Mouse (Mus musculus): ENCODE results near the gene Bbx. TPM values are rescaled to one million over a fixed set of nuclear protein-coding genes. Genes with fewer than 3 reads are reported as not detected.
A peak's percentile ranks its signal among the peaks of the same experiment; 100 is the strongest.

The Bbx gene
- total RNA-seq, 2 experiments from 2014 or later, result 25.2 to 30.3 TPM

DNA sequence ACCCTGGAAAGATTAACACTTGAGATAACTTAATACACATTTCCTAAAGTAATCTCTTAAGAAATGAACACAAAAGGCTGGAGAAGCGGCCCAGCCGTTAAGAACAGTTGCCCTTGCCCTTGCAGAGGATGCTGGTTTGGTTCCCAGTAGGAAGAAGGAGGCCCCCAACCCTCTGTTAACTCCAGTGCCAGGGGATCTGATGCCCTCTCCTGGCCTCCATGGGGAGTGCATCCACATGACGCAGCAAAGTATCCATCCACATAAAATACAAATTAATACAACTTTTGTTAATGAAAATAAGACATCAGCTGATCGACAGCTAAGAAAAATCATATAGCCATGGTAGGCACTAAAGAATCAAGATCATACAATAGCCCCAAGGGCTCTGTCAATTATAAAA lies 33.6 kb downstream of the Bbx start:
- DNase-seq, result peak; percentile 15

DNA sequence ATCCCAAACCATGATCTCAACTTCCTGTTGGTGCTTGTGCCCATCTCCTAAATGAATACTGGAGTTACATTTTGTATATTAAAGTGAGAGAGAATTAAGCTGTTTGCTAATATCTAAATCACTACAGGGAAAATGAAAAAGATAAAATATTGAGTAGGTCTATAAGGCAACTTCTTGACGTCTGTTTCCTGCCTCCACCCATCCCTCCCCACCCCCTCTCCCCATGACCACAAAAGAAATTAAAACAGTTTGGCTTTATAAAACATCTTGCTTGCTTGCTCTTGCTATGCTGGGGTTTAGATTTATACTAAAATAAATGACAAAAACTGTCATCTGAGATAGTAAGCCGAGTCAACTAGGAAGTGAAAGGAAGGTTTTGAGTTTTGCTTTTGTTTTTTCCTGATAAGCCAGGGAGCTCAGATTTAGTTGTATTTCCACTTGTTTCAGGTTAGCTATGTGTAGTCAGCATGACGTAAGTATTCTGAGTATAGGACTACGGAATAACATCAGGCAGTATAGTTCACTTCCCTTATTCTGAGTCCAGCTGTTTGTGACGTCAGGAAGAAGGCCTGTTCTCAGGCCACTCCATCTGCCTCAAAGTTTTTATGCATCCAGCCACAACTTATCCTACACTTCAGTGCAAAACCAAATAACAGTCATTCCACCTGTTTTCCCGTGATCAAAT lies 36.1 kb downstream of the Bbx start:
- no peak for DNase-seq

GRCm38 (mm10) chr16:50388499-50388898 lies 43.7 kb downstream of the Bbx start:
- DNase-seq, result no peak

DNA sequence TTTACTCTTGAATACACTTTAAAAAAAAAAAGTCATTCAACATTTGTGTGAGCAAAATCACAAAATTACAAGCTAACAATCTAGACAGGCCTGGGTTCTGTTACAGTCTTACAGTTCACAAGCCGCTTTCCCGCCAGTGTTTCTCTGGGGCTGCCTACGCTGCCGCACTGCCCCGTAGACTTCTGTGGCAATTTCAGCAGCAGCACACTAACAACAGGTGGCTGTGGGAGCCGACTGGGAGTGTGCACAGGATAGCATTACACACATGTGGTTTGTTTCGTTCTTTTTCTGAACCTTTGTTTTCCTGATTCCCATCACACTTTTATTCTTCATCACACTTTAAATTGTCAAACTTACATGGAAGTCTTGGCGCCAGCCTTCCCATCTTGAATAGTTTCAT lies 48.6 kb downstream of the Bbx start:
- no peak for DNase-seq

DNA sequence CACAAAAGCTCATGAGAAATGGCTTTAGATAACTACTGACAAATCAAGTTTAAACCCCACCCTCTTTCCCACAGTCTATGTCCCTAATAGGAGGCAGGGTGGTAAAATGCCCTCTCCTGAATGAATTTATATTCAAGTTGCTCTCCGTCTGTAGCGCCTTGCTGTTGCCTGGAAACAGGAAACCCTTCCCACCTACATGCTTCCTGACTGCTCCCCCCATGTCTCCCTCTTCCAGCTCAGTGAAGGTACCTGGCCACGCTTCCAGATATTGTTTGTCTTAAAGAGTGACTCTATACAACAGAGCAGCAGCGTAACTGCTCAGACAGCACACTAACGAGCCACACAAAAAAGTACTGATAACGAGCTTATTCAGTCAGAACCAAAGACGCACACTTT lies 50.8 kb downstream of the Bbx start:
- DNase-seq, result no peak

GRCm38 (mm10) chr16:50380682-50381350 lies 51.4 kb downstream of the Bbx start:
- DNase-seq, result peak; percentile 81

- no peak for DNase-seq
These were observed 52.0 kb downstream of the Bbx start for GRCm38 (mm10) chr16:50380232-50380631.

GRCm38 (mm10) chr16:50374611-50375010 lies 57.6 kb downstream of the Bbx start:
- peak; percentile 49 for DNase-seq

GRCm38 (mm10) chr16:50373685-50374084 lies 58.5 kb downstream of the Bbx start:
- DNase-seq, result no peak

- DNase-seq, result no peak
These were observed 59.6 kb downstream of the Bbx start for GRCm38 (mm10) chr16:50372543-50372942.

DNA sequence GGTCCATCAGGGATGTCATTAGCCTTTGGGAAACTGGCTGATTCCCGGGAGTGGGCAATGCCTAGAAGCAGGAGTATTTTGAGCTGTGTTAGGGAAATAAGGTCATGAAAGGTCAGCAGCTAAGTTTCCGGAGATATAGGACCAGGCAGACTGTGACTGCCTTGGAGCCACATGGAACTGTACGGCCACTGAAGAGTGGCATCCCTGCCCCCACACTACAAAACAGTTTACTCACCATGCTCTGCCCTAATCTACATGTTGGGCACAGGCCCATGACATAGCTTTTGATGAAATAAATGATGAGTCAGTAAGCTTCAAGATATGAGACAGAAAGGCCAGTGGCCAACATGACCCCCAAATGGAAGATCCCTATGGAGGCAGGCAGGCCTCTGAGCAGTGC lies 60.7 kb downstream of the Bbx start:
- DNase-seq, result no peak

DNA sequence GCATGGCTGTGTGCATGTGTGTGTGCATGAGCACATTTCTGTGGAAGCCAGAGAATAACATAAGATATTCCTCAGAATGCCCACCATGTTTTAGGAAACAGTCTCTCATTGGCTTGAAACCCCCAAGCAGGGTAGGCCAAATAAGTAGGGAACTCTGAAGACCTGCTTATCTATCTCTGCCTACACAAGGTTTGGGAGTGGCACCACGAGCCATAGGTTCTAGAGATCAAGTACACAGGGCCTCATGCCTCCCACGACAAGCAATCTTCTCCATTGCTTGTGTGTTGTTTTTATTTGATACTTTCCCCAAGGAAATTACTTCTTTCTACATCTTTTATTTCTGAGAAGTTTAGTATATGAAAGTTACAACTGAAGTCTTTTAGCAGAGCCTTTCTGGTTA lies 61.8 kb downstream of the Bbx start:
- DNase-seq, result no peak

DNA sequence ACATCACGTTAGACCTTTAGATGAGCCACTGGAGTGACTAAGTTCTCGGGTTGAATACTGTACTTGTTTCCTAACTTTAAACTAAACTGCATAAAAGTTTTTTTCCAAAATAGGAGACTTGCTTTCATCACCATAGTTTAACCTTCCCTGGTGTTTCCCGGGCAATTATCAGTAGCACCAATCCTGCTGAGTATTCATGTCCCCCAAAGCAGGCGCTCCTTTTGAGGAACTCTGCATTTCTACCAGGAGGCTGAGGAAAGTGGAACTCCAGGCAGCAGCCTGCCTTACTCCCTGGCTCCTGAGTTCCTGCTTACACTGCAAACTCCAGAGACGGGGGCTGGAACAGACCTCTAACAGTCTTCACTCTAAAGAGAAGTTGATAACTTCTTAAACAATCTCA lies 65.6 kb downstream of the Bbx start:
- no peak for DNase-seq

DNA sequence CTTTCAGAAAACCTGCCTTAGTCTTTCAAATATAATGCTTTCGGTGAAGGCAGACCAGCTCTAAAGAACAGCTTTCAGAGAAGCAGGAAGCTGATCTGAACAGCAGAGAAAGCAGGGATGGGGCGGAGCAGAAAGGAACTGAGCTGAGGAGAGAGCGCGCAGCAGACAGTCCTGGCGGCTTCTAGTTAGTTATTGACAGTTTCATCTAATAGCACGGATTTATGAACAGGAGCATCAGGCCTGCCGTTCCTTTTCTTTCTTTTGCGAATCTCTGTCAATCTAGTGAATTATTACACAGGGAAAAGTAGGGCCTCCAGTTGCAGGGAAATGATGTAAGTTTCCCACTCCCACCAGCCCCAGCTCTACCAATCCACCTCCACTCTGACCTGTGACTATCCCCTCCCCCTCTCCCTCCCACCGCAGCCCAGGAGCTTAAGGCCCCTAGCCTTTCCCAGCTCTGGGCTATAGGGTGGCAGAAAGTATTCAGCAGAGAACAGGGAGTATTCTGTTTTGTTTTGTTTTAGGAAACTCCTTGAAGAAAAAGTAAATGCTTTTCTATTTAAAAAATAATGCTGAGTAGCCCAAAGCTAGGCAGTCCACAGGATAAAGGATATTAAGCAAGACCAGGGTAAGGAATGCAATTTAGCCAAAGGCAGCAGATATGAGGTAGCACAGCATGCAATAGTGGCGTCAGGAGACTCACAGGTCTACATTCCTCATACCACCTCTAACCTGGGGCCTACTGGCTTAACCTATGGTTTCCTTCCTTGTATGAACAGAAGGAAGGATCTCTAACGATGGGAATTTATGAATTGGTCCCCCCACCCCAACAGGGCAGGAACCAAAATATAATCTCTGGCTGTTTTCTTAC lies 67.8 kb downstream of the Bbx start:
- peak; percentile 50 for DNase-seq

DNA sequence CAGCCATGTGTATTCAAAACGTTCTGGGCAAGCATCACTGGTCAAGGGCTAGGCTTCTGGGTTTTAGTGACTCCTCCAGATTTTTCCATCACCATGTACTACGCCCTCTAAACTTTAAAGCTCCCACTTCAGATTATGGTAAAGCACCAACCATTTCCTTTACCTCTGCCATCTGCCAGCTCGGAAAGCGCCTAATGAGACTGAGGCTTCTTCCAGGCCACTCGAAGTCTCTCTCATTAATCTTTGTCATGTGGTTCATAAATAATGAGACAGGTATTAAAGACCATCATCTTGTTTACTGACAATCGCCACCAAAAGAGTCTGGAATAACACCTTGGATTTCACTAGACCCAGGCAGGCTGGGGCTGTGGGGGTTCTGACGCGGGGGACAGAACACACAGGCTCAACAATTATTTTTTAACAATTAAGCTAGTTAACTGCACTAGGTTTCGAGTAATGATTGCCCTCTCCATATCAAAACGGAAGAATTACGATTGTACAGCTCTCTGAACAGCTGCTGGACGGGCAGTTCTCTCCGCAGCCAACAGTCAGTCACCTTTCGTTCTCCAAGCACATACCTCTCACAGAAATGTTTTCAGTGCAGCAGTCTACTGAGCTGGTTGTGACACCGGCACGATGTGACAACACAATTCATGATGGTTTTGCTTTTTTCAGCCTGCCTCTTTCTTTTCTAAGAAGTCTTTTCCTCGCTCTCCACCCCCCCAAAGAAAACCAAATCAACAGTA lies 68.6 kb downstream of the Bbx start:
- no peak for DNase-seq

GRCm38 (mm10) chr16:50360631-50361030 lies 71.6 kb downstream of the Bbx start:
- DNase-seq, result no peak

DNA sequence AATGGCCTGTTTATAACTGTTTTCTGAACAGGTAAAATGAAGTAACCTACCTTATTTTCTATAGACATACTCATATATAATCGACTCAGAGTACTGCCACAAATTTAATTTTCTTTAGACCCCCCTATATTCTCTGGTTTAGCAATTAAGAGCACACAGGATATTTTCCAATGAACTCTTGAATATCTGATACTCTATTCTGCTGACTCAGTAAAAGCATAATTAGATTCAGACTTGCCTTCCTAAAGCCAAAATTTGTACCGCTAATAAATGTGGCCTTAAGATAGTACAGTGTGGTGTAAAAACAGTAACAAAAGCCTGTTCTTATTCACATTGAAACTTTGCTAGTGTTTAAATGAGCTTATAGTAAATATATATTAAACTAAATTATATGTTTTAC lies 102.5 kb downstream of the Bbx start:
- DNase-seq, result no peak

DNA sequence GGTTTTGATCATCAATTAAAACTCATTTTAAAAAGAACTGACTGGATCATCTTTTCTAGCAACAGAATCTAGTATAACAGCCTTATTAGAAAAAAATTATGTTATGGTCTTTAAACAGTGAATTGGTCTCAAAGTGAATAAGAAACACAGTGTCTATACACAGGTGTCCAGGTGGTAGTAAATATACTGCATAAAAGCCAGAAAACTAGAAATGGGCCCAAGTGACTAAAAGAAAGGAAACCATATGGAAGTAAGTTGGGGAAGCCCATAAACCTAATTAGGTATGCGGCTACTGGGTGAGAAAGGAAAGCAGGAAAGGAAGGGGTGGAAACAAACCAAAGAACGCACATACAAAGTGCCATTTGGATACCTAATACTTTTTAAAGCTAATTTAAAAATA lies 107.4 kb downstream of the Bbx start:
- no peak for DNase-seq

- no peak for DNase-seq
These were observed 107.9 kb downstream of the Bbx start for GRCm38 (mm10) chr16:50324292-50324691.

DNA sequence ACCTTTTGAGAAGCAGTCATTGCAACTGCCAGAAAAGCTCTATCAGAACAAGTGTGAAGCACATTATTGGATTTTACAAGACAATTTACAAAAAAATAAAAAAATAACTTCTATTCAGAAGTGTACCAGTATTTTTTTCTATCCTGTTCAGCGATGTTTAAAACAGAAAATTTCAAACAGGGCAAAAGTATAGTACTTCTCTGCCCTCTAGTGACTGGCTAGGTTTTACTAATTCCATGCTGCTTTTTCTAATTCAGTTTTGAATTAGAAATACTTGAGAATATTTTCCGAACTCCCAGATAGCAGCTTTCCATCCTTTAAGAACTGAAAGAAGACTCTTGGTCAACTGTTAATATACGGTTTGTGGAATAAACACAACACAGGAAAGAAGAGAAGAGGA lies 110.8 kb downstream of the Bbx start:
- no peak for DNase-seq

DNA sequence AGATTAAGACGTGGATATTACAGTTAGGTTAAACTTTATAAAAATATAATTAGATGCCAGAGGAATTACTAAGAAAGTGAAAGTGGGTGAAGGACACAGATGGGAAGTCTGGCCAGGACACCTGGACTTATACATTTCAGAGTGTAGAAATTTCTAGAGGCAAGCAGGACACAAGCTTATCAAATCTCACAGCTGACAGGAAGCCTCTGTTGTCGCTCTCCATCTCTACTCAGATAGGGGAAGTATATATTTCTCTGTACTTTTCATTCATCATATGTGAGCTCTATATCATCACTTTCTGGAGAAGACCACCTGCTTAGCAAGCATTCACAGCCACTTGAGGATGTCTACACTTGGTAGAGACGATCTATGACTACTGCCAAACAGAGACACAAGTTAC lies 113.9 kb downstream of the Bbx start:
- DNase-seq, result no peak

- no peak for DNase-seq
These were observed 116.7 kb downstream of the Bbx start for GRCm38 (mm10) chr16:50315349-50315969.
